Mouse (Mus musculus) bone marrow macrophage, adult 2 months (primary cell): ENCODE measurements around the gene Ascc2. TPM values are rescaled to one million over a fixed set of nuclear protein-coding genes. Genes with fewer than 3 reads are reported as not detected.

Experiments used
- H3K27ac ChIP-seq: 2 replicates; pipeline ENCODE4 v1.5.1; 2012; ENCODE audit warnings: low read depth, low read length; ENCODE audit not compliant: insufficient read depth
- H3K4me1 ChIP-seq: 2 replicates; pipeline ENCODE4 v1.6.1; 2012; ENCODE audit warnings: low read length; ENCODE audit not compliant: control insufficient read depth, insufficient read depth
- H3K4me3 ChIP-seq: 2 replicates; pipeline ENCODE4 v1.5.1; 2012; ENCODE audit warnings: mild to moderate bottlenecking, low read length, moderate library complexity; ENCODE audit not compliant: insufficient read depth
- CTCF ChIP-seq: IDR thresholded peaks from 2 replicates; pipeline ENCODE4 v1.5.1; 2012; ENCODE audit warnings: low read depth, mild to moderate bottlenecking, low read length, moderate library complexity
- POLR2A ChIP-seq: IDR thresholded peaks from 2 replicates; pipeline ENCODE4 v1.6.1; 2012; ENCODE audit warnings: mild to moderate bottlenecking, low read depth, low read length, borderline replicate concordance
- polyA plus RNA-seq: library from polyadenylated mRNA; stranded (reverse); fragments of >200 nt; gene quantifications from 2 replicates; pipeline ENCODE4 v1.2.4, GENCODE M21; 2012; ENCODE audit not compliant: missing spikeins, insufficient read depth, insufficient read length

Gene Ascc2
- polyA plus RNA-seq, 1 experiment = 34.2 TPM

DNA sequence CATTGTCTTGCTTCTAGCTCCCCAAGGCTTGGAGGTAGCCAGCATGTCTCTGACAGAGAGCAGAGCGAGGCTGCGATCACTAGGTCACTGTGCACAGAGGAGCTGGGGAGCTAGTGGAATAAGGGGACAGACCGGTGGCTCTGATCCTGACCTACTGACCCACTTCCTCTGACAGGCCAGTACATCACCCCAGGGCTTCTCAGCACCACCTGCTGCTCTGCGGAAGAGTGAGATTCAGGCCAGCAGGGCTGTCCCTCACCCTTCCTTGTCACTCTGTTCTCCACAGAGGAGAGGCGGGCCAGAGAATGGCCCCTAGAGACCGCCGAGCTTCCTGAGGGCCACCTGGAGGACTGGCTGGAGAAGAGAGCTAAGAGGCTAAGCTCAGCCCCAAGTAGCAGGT, 94.2 kb downstream of the Ascc2 start:
- Histone ChIP-seq H3K4me1 (peaks cover 5% of the 10 kb centered on the region), H3K4me3 (no peak overlapping the region), H3K27ac (no peak overlapping the region)
- TF ChIP-seq CTCF (no peak), POLR2A (no peak)

DNA sequence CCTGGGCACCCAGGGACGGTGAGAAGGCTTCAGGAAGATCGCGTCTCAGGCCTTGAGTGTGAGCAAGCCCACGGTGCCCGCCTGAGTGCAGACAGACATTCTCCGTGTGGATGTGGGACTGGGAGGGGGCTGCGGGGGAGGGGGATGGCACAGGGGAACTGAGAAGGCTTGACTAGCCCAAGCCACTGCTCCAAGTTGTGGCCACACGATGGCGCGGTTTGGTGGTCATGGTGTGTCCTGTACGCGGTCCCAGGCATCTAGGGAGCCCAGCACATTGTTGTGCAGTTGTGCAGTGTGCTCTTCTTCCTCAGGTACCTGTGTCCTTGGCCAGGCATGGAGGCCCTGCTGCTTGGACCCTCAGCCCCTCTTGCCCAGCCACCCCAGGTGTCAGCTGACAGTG, 96.6 kb downstream of the Ascc2 start:
- peaks cover 5% of the 10 kb centered on the region for H3K4me1 ChIP-seq
- H3K4me3 ChIP-seq = no peak overlapping the region
- TF ChIP-seq POLR2A = no peak
- TF ChIP-seq CTCF = no peak

More for the DNA sequence above, 96.6 kb downstream of the Ascc2 start:
- H3K27ac ChIP-seq = no peak overlapping the region

Other genes with a start within 250 kb of the Ascc2 start
- not detected in 2 replicates for gene Hormad2, start 196.6 kb upstream of the Ascc2 start, polyA plus RNA-seq
- gene Mtmr3, start 42.9 kb upstream of the Ascc2 start, polyA plus RNA-seq = 43.1 and 43.5 TPM in 2 replicates
- not detected in 2 replicates for gene Gm11032, start 17.7 kb upstream of the Ascc2 start, polyA plus RNA-seq
- 209 and 211 TPM in 2 replicates for gene Uqcr10, start 66.6 kb downstream of the Ascc2 start, polyA plus RNA-seq
- 34.0 and 36.1 TPM in 2 replicates for gene Zmat5, start 66.9 kb downstream of the Ascc2 start, polyA plus RNA-seq
- not detected in 2 replicates for gene Cabp7, start 109.0 kb downstream of the Ascc2 start, polyA plus RNA-seq
- 76.7 and 76.8 TPM in 2 replicates for gene Nf2, start 211.8 kb downstream of the Ascc2 start, polyA plus RNA-seq
- gene Nipsnap1, start 236.2 kb downstream of the Ascc2 start, polyA plus RNA-seq = 7.7 TPM in 2 replicates